Mouse (Mus musculus): ENCODE data around the gene Mmachc. TPM values are rescaled to one million over a fixed set of nuclear protein-coding genes. Genes with fewer than 3 reads are reported as not detected.
"Not testable (repeated sequence)": the region's sequence is repeated elsewhere in the genome, so short reads cannot be mapped to it uniquely, and the experiment has no call there.

Gene Mmachc
- polyA plus RNA-seq, 1 experiment from 2014 or later: 8.2 TPM

DNA sequence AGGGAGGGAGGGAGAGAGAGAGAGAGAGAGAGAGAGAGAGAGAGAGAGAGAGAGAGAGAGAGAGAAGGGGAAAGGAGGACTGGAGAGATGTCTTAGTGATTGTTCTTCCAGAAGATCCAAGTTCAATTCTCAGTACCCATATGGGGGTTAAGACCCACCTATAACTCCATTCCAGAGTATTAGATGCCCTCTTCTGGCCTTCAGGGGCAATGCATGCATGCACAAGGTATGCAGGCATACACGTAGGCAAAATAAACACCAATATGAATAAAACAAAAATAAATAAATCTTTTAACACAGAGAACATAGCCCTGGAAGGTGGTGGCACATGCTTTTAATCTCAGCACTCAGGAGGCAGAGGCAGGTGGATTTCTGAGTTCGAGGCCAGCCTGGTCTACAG, 38.9 kb downstream of the Mmachc start:
- DNase-seq (ENCODE audit: low spot score): no peak
- ATAC-seq (ENCODE audit: low read depth): no peak
- Histone ChIP-seq H3K27me3 (replicated peaks; ENCODE audit: control insufficient read depth, insufficient read depth, low read length) (no peaks in the 10 kb centered on the region), H3K36me3 (ENCODE audit: control insufficient read depth, insufficient read depth, low read length) (no peaks in the 10 kb centered on the region), H3K4me1 (ENCODE audit: control insufficient read depth, insufficient read depth, low read length) (no peaks in the 10 kb centered on the region), H3K4me3 (ENCODE audit: low read depth, low read length) (no peak overlapping the region), H3K9ac (ENCODE audit: low read depth, low read length) (no peak overlapping the region), H3K9me3 (ENCODE audit: control insufficient read depth, low read length) (no peaks in the 10 kb centered on the region), H3K27ac (replicated peaks; ENCODE audit: low read depth, low read length) (no peak overlapping the region), H3K4me2 (ENCODE audit: low read depth, low read length) (no peak overlapping the region)
- WGBS: 47% methylated on average over 2 of the region's 2 CpGs

DNA sequence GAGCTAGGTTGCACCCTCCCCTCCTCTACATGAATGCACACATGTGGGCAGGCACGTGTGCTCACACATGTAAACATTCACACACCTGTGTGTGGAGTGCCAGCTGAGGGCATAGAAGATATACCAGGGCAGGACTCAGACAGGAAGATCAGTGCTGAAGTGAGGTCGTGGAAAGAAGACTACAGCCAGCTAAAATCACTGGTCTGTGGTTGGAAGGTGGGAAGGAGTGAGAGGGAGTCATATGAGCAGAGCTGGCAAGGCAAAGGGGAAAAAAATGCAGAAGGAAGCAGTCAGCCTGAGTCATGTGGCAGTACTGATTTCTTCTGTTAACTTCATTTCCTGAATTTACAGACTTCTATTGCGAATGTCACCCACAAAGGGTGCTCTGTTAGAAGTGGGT, 40.1 kb downstream of the Mmachc start:
- Histone ChIP-seq H3K36me3 (ENCODE audit: control insufficient read depth, insufficient read depth, low read length) (no peaks in the 10 kb centered on the region), H3K4me2 (ENCODE audit: low read depth, low read length) (no peak overlapping the region), H3K9ac (ENCODE audit: low read depth, low read length) (no peak overlapping the region), H3K9me3 (ENCODE audit: control insufficient read depth, low read length) (no peaks in the 10 kb centered on the region), H3K4me1 (ENCODE audit: control insufficient read depth, insufficient read depth, low read length) (no peaks in the 10 kb centered on the region), H3K27ac (replicated peaks; ENCODE audit: low read depth, low read length) (no peak overlapping the region), H3K4me3 (ENCODE audit: low read depth, low read length) (no peak overlapping the region), H3K27me3 (replicated peaks; ENCODE audit: control insufficient read depth, insufficient read depth, low read length) (no peaks in the 10 kb centered on the region)
- WGBS: 49% methylated on average over 3 of the region's 3 CpGs
- no peak for ATAC-seq (ENCODE audit: low read depth)
- no peak for DNase-seq (ENCODE audit: low spot score)

DNA sequence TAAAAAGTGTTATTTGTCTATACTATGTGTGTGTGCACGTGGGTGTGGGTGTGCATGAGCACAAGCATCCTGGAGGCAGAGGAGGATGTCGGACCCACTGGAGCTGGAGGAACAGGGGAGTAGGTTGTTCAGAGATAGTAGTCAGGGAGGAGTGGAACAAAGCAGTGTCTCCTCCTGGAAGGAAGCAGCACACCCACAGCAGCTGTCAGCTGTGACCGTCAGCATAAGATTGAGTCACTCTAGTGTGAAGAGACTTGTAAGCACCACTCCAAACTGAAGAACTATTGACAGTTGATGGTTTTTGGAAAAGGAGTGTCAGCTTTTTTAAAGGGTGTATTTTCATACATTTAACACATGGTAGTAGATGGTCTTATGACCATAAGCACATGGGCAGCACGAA, 41.6 kb downstream of the Mmachc start:
- no peak for ATAC-seq (ENCODE audit: low read depth)

DNA sequence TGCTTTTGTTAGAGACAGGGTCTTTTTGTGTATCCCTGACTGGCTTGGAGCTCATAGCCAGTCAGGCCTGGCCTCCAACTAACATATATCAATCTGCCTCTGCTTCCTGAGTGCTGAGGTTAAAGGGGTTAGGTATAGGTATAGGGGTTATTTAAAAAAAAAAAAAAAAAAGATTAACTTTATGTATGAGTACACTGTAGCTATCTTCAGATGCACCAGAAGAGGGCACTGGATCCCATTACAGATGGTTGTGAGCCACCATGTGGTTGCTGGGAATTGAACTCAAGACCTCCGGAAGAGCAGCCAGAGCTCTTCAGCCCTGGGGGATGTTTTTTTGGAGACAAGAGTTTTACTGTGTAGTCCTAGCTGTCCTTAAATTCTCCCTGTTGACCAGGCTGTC, 46.2 kb downstream of the Mmachc start:
- H3K4me2 ChIP-seq (ENCODE audit: low read depth, low read length): no peak overlapping the region
- H3K4me1 ChIP-seq (ENCODE audit: control insufficient read depth, insufficient read depth, low read length): no peaks in the 10 kb centered on the region
- H3K9ac ChIP-seq (ENCODE audit: low read depth, low read length): no peak overlapping the region
- WGBS: 100% methylated on average over 1 of the region's 1 CpGs
- no peaks in the 10 kb centered on the region for H3K36me3 ChIP-seq (ENCODE audit: control insufficient read depth, insufficient read depth, low read length)
- H3K9me3 ChIP-seq (ENCODE audit: control insufficient read depth, low read length): no peaks in the 10 kb centered on the region
- no peak overlapping the region for H3K27ac ChIP-seq (replicated peaks; ENCODE audit: low read depth, low read length)
- DNase-seq (ENCODE audit: low spot score) (no peak), ATAC-seq (ENCODE audit: low read depth) (no peak)
- no peaks in the 10 kb centered on the region for H3K27me3 ChIP-seq (replicated peaks; ENCODE audit: control insufficient read depth, insufficient read depth, low read length)
- no peak overlapping the region for H3K4me3 ChIP-seq (ENCODE audit: low read depth, low read length)

More for the DNA sequence above, 41.6 kb downstream of the Mmachc start:
- H3K36me3 ChIP-seq (ENCODE audit: control insufficient read depth, insufficient read depth, low read length): no peaks in the 10 kb centered on the region
- H3K9me3 ChIP-seq (ENCODE audit: control insufficient read depth, low read length): no peaks in the 10 kb centered on the region
- no peak overlapping the region for H3K4me2 ChIP-seq (ENCODE audit: low read depth, low read length)
- H3K27me3 ChIP-seq (replicated peaks; ENCODE audit: control insufficient read depth, insufficient read depth, low read length): no peaks in the 10 kb centered on the region
- DNase-seq (ENCODE audit: low spot score): no peak
- no peak overlapping the region for H3K9ac ChIP-seq (ENCODE audit: low read depth, low read length)
- no peak overlapping the region for H3K4me3 ChIP-seq (ENCODE audit: low read depth, low read length)
- no peaks in the 10 kb centered on the region for H3K4me1 ChIP-seq (ENCODE audit: control insufficient read depth, insufficient read depth, low read length)
- 64% methylated on average over 4 of the region's 4 CpGs for WGBS
- no peak overlapping the region for H3K27ac ChIP-seq (replicated peaks; ENCODE audit: low read depth, low read length)

DNA sequence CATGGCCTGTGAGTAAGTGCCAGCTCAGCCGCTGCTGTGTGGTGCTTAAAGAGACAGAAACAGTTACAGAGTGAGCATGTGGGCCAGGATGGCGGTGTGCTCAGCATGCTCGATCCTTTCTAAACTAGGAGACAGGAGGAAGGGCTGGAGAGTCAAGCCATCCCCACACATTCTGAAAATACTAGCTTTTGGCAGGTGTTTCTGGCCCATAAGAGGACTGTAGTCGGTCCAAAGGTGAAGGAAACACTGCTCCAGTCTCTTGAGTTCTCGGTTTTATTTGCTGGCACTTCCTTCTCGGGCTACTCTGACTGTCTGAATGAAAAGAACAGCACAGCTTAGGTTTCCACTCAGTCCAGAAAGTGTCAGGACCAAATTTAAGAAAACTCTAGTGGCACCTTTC, 47.4 kb downstream of the Mmachc start:
- 72% methylated on average over 6 of the region's 6 CpGs for WGBS
- DNase-seq (ENCODE audit: low spot score) (no peak), ATAC-seq (ENCODE audit: low read depth) (no peak)
- Histone ChIP-seq H3K27ac (replicated peaks; ENCODE audit: low read depth, low read length) (no peak overlapping the region), H3K27me3 (replicated peaks; ENCODE audit: control insufficient read depth, insufficient read depth, low read length) (no peaks in the 10 kb centered on the region), H3K4me2 (ENCODE audit: low read depth, low read length) (no peak overlapping the region), H3K4me3 (ENCODE audit: low read depth, low read length) (no peak overlapping the region), H3K36me3 (ENCODE audit: control insufficient read depth, insufficient read depth, low read length) (no peaks in the 10 kb centered on the region), H3K9ac (ENCODE audit: low read depth, low read length) (no peak overlapping the region), H3K9me3 (ENCODE audit: control insufficient read depth, low read length) (no peaks in the 10 kb centered on the region), H3K4me1 (ENCODE audit: control insufficient read depth, insufficient read depth, low read length) (no peaks in the 10 kb centered on the region)

DNA sequence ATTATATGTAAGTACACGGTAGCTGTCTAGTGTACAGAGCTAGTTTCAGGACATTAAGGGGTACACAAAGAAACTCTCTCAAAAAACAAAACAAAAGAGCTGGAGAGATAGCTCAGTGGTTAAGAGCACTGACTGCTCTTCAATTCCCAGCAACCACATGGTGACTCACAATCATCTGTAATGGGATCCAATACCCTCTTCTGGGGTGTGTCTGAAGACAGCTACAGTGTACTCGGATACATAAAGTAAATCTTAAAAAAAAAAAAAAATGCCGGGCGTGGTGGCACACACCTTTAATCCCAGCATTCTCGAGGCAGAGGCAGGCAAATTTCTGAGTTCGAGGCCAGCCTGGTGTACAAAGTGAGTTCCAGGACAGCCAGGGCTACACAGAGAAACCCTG, 48.3 kb downstream of the Mmachc start:
- ATAC-seq (ENCODE audit: low read depth); H3K27ac ChIP-seq (replicated peaks; ENCODE audit: low read depth, low read length); H3K36me3 ChIP-seq (ENCODE audit: control insufficient read depth, insufficient read depth, low read length); H3K4me1 ChIP-seq (ENCODE audit: control insufficient read depth, insufficient read depth, low read length); H3K4me2 ChIP-seq (ENCODE audit: low read depth, low read length); DNase-seq (ENCODE audit: low spot score); H3K27me3 ChIP-seq (replicated peaks; ENCODE audit: control insufficient read depth, insufficient read depth, low read length); H3K4me3 ChIP-seq (ENCODE audit: low read depth, low read length); H3K9ac ChIP-seq (ENCODE audit: low read depth, low read length); H3K9me3 ChIP-seq (ENCODE audit: control insufficient read depth, low read length): not testable (repeated sequence)
- WGBS: 81% methylated on average over 6 of the region's 6 CpGs

DNA sequence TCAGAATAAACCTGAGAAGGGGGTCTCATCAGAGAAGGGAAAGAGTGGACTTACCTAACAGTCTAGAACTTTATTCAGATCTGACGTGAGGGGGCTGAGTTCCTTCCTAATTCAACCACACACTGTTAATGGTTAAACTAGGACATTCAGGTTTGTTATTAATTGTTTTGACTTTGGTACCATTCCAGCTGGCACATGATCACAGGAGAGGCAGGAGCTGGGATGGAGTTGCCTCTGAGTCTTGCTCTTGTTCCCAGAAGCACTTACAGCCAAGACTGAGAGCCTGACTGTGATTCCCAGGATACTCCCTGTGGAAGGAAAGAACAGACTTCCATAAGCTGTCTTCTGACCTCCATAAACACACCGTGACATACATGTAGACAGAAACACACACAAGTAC, 48.7 kb downstream of the Mmachc start:
- ATAC-seq (ENCODE audit: low read depth): no peak
- 72% methylated on average over 2 of the region's 2 CpGs for WGBS

DNA sequence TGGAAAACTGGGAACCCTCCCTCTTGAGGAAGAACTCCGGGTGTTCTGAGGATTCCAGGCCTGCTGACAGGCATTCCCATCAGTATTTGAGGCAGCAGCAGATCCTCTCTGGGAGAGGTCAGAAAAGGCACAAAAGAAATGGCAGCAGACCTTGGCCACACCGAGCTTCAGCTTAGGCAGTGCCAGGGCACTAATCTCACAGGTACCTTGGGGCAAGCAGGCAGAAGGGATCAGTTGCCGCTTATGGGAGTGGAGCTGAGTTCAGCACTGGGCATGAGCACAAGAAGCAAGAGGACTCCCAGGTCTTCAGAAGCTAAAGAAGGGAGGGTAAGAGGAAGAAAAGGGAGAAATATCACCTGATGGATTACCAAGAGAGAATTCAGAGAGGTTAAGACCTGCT, 50.2 kb downstream of the Mmachc start:
- WGBS: 44% methylated on average over 3 of the region's 3 CpGs
- Histone ChIP-seq H3K4me3 (ENCODE audit: low read depth, low read length) (no peak overlapping the region), H3K27ac (replicated peaks; ENCODE audit: low read depth, low read length) (no peak overlapping the region), H3K9ac (ENCODE audit: low read depth, low read length) (no peak overlapping the region), H3K9me3 (ENCODE audit: control insufficient read depth, low read length) (no peaks in the 10 kb centered on the region), H3K4me2 (ENCODE audit: low read depth, low read length) (no peak overlapping the region), H3K27me3 (replicated peaks; ENCODE audit: control insufficient read depth, insufficient read depth, low read length) (no peaks in the 10 kb centered on the region), H3K36me3 (ENCODE audit: control insufficient read depth, insufficient read depth, low read length) (no peaks in the 10 kb centered on the region), H3K4me1 (ENCODE audit: control insufficient read depth, insufficient read depth, low read length) (no peaks in the 10 kb centered on the region)
- DNase-seq (ENCODE audit: low spot score): no peak
- no peak for ATAC-seq (ENCODE audit: low read depth)

More for the DNA sequence above, 48.7 kb downstream of the Mmachc start:
- Histone ChIP-seq H3K4me1 (ENCODE audit: control insufficient read depth, insufficient read depth, low read length) (no peaks in the 10 kb centered on the region), H3K27me3 (replicated peaks; ENCODE audit: control insufficient read depth, insufficient read depth, low read length) (no peaks in the 10 kb centered on the region), H3K36me3 (ENCODE audit: control insufficient read depth, insufficient read depth, low read length) (no peaks in the 10 kb centered on the region), H3K4me3 (ENCODE audit: low read depth, low read length) (no peak overlapping the region), H3K4me2 (ENCODE audit: low read depth, low read length) (no peak overlapping the region), H3K9me3 (ENCODE audit: control insufficient read depth, low read length) (no peaks in the 10 kb centered on the region), H3K27ac (replicated peaks; ENCODE audit: low read depth, low read length) (no peak overlapping the region), H3K9ac (ENCODE audit: low read depth, low read length) (no peak overlapping the region)
- DNase-seq (ENCODE audit: low spot score): peak; percentile 9

DNA sequence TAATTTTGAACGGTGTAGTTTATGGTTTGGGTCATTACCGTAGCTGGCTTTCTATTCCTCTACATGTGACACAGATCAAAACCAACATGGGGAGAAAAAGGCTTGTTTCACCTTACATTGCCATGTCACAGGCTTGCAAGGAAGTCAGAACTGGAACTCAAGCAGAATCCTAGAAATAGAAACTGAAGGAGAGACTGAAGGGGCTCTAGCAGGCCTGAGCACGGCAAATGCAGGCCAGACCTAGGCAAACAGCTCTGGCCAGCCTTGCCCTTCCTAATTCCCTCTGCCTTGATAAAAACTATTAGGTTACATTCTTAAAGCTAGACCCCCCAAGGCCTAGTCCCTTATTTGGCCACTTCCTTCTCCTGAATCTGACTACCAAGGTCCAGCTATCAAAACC, 52.5 kb downstream of the Mmachc start:
- Histone ChIP-seq H3K9ac (ENCODE audit: low read depth, low read length) (no peak overlapping the region), H3K27me3 (replicated peaks; ENCODE audit: control insufficient read depth, insufficient read depth, low read length) (no peaks in the 10 kb centered on the region), H3K27ac (replicated peaks; ENCODE audit: low read depth, low read length) (no peak overlapping the region), H3K36me3 (ENCODE audit: control insufficient read depth, insufficient read depth, low read length) (no peaks in the 10 kb centered on the region), H3K4me1 (ENCODE audit: control insufficient read depth, insufficient read depth, low read length) (no peaks in the 10 kb centered on the region), H3K4me2 (ENCODE audit: low read depth, low read length) (no peak overlapping the region), H3K4me3 (ENCODE audit: low read depth, low read length) (no peak overlapping the region), H3K9me3 (ENCODE audit: control insufficient read depth, low read length) (no peaks in the 10 kb centered on the region)
- DNase-seq (ENCODE audit: low spot score): no peak
- WGBS: 67% methylated on average over 3 of the region's 3 CpGs
- no peak for ATAC-seq (ENCODE audit: low read depth)
